ENCODE assay signal across 17 mouse cellular contexts in genomic region chr3:109917926-109918694, GRCm38 (mm10).
DNase-seq lines count a peak whose midpoint lies in the region; ATAC-seq and TF ChIP-seq lines count a peak whose summit lies in the region.
"Had no signal": no experiment of that assay in that cellular context is flagged by ENCODE, and none has a peak within 500 bp of the region (broad histone marks: within the 10 kb centered on the region; RNA-seq: fewer than 3 reads in every experiment).

No protein-coding gene starts in this region.

- H3K36me3 ChIP-seq in forebrain, postnatal 0 days (ENCODE audit: insufficient read depth) = no peaks in the 10 kb centered on the region
- no peaks in the 10 kb centered on the region for H3K36me3 ChIP-seq in midbrain, postnatal 0 days (ENCODE audit: insufficient read depth, low read length)
- H3K36me3 ChIP-seq in liver, embryonic 12.5 days = no peaks in the 10 kb centered on the region
- H3K36me3 ChIP-seq: heart, embryonic 13.5 days had no signal

- no peaks in the 10 kb centered on the region for H3K9me3 ChIP-seq in forebrain, postnatal 0 days (ENCODE audit: low read length)
- no peaks in the 10 kb centered on the region for H3K9me3 ChIP-seq in midbrain, postnatal 0 days (ENCODE audit: low read length)
- no peaks in the 10 kb centered on the region for H3K9me3 ChIP-seq in liver, embryonic 12.5 days (replicated peaks)
- H3K9me3 ChIP-seq: heart, embryonic 13.5 days had no signal

- no peak for TF ChIP-seq CTCF in layer of hippocampus, adult 2 months (conservative IDR thresholded peaks at IDR 0.05)
- TF ChIP-seq CTCF in forebrain, postnatal 0 days (IDR thresholded peaks at IDR 0.05; ENCODE audit: low read depth) = no peak
- TF ChIP-seq CTCF in midbrain, postnatal 0 days (IDR thresholded peaks at IDR 0.05) = no peak

- H3K4me2 ChIP-seq in forebrain, postnatal 0 days (ENCODE audit: low read depth) = no peak overlapping the region
- H3K4me2 ChIP-seq in midbrain, postnatal 0 days (ENCODE audit: low read depth, low read length, poor library complexity, severe bottlenecking) = no peak overlapping the region
- H3K4me2 ChIP-seq in liver, embryonic 12.5 days = no peak overlapping the region
- H3K4me2 ChIP-seq: heart, embryonic 13.5 days had no signal

- peak overlapping the region; percentile 78 for H3K27ac ChIP-seq in layer of hippocampus, adult 2 months
- H3K27ac ChIP-seq in forebrain, postnatal 0 days (ENCODE audit: low read depth, low read length) = no peak overlapping the region
- H3K27ac ChIP-seq in midbrain, postnatal 0 days (ENCODE audit: low read depth, low read length) = no peak overlapping the region
- no peak overlapping the region for H3K27ac ChIP-seq in liver, embryonic 12.5 days
- H3K27ac ChIP-seq: heart, embryonic 13.5 days had no signal

- no peak overlapping the region for H3K4me3 ChIP-seq in layer of hippocampus, adult 2 months
- no peak overlapping the region for H3K4me3 ChIP-seq in forebrain, postnatal 0 days (ENCODE audit: low read depth, low read length)
- H3K4me3 ChIP-seq in midbrain, postnatal 0 days (ENCODE audit: low read depth, low read length) = no peak overlapping the region
- no peak overlapping the region for H3K4me3 ChIP-seq in liver, embryonic 12.5 days
- H3K4me3 ChIP-seq: erythroblast, embryonic 14.5 days; heart, embryonic 13.5 days; megakaryocyte, embryonic 14.5 days had no signal

- ATAC-seq in forebrain, postnatal 0 days = peak; percentile 20; the same call in 1 of the 2 replicates
- peak; percentile 49; the same call in 1 of the 2 replicates for ATAC-seq in midbrain, postnatal 0 days (ENCODE audit: low FRiP score)
- no peak for ATAC-seq in liver, embryonic 12.5 days
- ATAC-seq: inflammation-experienced regulatory T-cells, adult 6 months had no signal

- peaks cover 8% of the 10 kb centered on the region for H3K4me1 ChIP-seq in forebrain, postnatal 0 days (ENCODE audit: insufficient read depth)
- H3K4me1 ChIP-seq in midbrain, postnatal 0 days (ENCODE audit: insufficient read depth, low read length) = no peaks in the 10 kb centered on the region; the same call in 1 of the 2 replicates
- no peaks in the 10 kb centered on the region for H3K4me1 ChIP-seq in liver, embryonic 12.5 days
- H3K4me1 ChIP-seq: heart, embryonic 13.5 days; megakaryocyte, embryonic 14.5 days had no signal

- H3K27me3 ChIP-seq in forebrain, postnatal 0 days (ENCODE audit: insufficient read depth, low read length) = no peaks in the 10 kb centered on the region
- no peaks in the 10 kb centered on the region for H3K27me3 ChIP-seq in midbrain, postnatal 0 days (ENCODE audit: insufficient read depth, low read length)
- H3K27me3 ChIP-seq in liver, embryonic 12.5 days (replicated peaks) = no peaks in the 10 kb centered on the region
- H3K27me3 ChIP-seq: megakaryocyte, embryonic 14.5 days had no signal

- H3K9ac ChIP-seq in forebrain, postnatal 0 days = no peak overlapping the region
- no peak overlapping the region for H3K9ac ChIP-seq in midbrain, postnatal 0 days (replicated peaks; ENCODE audit: low read length, poor library complexity, severe bottlenecking)
- no peak overlapping the region for H3K9ac ChIP-seq in liver, embryonic 12.5 days
- H3K9ac ChIP-seq: heart, embryonic 13.5 days had no signal

- 49% methylated on average over 8 of the region's 8 CpGs for WGBS in forebrain, postnatal 0 days
- WGBS in midbrain, postnatal 0 days = 49% methylated on average over 8 of the region's 8 CpGs
- 66% methylated on average over 8 of the region's 8 CpGs for WGBS in liver, embryonic 12.5 days (ENCODE audit: insufficient replicate concordance)

- no peak for DNase-seq in layer of hippocampus, adult 2 months (ENCODE audit: low spot score in 2 of 2)
- no peak for DNase-seq in layer of hippocampus, postnatal 25 days (ENCODE audit: extremely low spot score in 1 of 2, low spot score in 1 of 2)
- peak; percentile 14 for DNase-seq in forebrain, postnatal 0 days
- DNase-seq in midbrain, postnatal 0 days (ENCODE audit: low spot score) = no peak
- DNase-seq in retina, postnatal 1 day = peak; percentile 9
- DNase-seq in embryo, embryonic 10.5 days (ENCODE audit: low spot score) = no peak
- no peak for DNase-seq in cerebellum, postnatal 25 days
- DNase-seq: adrenal gland, postnatal 36 days; heart, postnatal 4 days; kidney, adult 9 months; lung, postnatal 14 days; thymus, postnatal 4 days had no signal

Comparison
In these comparisons a context has a peak if more than half of its experiments do, and no peak if none do; other contexts are left out.
1. DNase-seq: peak in forebrain, postnatal 0 days (single experiment) and retina, postnatal 1 day (single experiment); none in layer of hippocampus, adult 2 months (0 of 2), layer of hippocampus, postnatal 25 days (0 of 2), midbrain, postnatal 0 days (single experiment), embryo, embryonic 10.5 days (single experiment) and cerebellum, postnatal 25 days (0 of 2).